Mouse (Mus musculus): ENCODE measurements at regions not wholly inside any gene's neighbourhood (a gene's known extent, or its start where the extent isn't known, plus 50 kb on each side); places are given as distances from the start of the nearest gene placed in this dataset.

DNA sequence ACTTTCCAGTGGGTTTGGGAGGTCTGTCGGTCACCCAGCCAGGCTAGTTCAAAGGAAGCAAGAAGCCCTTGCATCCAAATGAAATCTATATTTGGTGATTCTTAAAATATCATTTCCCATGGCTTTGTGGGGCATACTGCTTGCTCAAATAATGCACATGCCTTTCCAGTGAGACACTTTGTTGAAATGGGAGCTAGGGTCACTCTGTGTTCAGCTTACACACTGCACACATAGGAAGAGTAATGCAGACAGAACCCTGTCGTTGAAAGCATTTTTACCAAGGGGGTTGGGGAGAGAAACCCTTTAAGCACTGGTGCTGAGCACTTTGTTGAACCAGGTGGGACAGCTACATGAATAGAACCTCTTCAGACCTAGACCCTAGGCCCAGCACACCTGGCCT, 59.9 kb upstream of the Tmco5 start:
- TF ChIP-seq CTCF (IDR thresholded peaks at IDR 0.05; ENCODE audit: low read depth, low read length) (no peak), POLR2A (IDR thresholded peaks at IDR 0.05; ENCODE audit: insufficient read depth, low read length) (no peak), EP300 (IDR thresholded peaks at IDR 0.05; ENCODE audit: insufficient read depth, low read depth, low read length) (no peak)
